Mouse (Mus musculus) cerebellum, adult 2 months (tissue): ENCODE measurements around the gene Olfr694.

Experiments used
- CTCF ChIP-seq: fragments of 200-500 bp; IDR thresholded peaks from 2 replicates; pipeline ENCODE4 v1.5.1; 2011; ENCODE audit warnings: low read depth, mild to moderate bottlenecking, control low read depth, low read length, moderate library complexity, borderline replicate concordance; ENCODE audit not compliant: insufficient read depth
- POLR2A ChIP-seq: fragments of 200-500 bp; IDR thresholded peaks from 2 replicates; pipeline ENCODE4 v1.6.1; 2011; ENCODE audit warnings: low read length, control low read depth, borderline replicate concordance; ENCODE audit not compliant: insufficient read depth

DNA sequence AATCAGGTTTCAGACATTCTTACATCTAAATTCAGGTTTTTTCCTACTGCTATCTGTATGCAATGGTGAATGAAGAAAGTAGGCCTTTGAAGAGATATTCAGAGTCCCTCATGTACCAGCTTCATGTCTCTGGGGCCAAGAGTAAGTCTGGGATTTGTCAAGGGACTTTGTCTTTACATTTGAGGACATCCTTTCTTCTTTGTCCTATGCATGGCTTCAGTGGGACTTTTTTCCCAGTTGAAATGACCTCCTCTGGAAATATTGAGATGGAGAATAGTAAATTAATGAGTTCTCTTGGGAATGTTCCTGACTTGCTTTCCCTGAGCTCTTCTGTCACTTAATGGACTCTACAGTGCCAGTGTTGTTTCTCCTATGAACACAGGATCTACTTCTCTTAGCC is 11.1 kb downstream of the Olfr694 start, which contains the start of gene Olfr693:
- TF ChIP-seq POLR2A, result no peak
- TF ChIP-seq CTCF, result no peak
